Mouse (Mus musculus): ENCODE measurements at regions not wholly inside any gene's neighbourhood (a gene's known extent, or its start where the extent isn't known, plus 50 kb on each side); places are given as distances from the start of the nearest gene placed in this dataset.
"Not testable (repeated sequence)": the region's sequence is repeated elsewhere in the genome, so short reads cannot be mapped to it uniquely, and the experiment has no call there.

DNA sequence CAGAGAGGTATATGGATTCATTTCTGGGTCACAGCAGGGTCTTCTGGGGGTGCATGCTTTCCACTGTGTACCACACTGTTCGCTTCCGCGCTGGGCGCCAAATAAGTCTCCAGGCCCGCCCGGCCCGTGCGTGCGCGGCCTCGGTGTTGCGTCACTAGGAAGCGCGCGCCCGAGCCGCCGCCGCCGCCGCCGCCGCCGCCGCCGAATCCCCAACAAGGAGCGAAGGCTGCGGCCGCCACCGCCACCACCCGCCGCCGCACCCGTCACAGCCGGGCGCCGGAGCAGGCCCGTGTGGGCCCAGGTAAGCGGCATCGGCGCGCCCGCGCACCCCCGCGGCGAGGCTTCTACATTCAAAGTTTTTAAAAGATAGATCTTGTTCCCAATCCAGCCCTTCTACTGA, 57.1 kb upstream of the Gm21119 start:
- not testable (repeated sequence) for TF ChIP-seq MAFK (IDR thresholded peaks at IDR 0.05; ENCODE audit: insufficient replicate concordance, low read length); HCFC1 (IDR thresholded peaks at IDR 0.05; ENCODE audit: low read depth, low read length); MYC (IDR thresholded peaks at IDR 0.05; ENCODE audit: low read depth, low read length); POLR2A (IDR thresholded peaks at IDR 0.05; ENCODE audit: low read depth, low read length); USF2 (conservative IDR thresholded peaks at IDR 0.05; ENCODE audit: low read depth, low read length); ZMIZ1 (IDR thresholded peaks at IDR 0.05; ENCODE audit: low read depth, low read length); ZNF384 (IDR thresholded peaks at IDR 0.05; ENCODE audit: low read depth, low read length); GABPA (IDR thresholded peaks at IDR 0.05; ENCODE audit: insufficient replicate concordance, low read depth, low read length); CTCF (conservative IDR thresholded peaks at IDR 0.05 in 1 of 2, IDR thresholded peaks at IDR 0.05 in 1 of 2; ENCODE audit: low read depth in 2 of 2, low read length in 2 of 2); E2F4 (IDR thresholded peaks at IDR 0.05; ENCODE audit: insufficient replicate concordance, low read depth, low read length); EP300 (IDR thresholded peaks at IDR 0.05; ENCODE audit: low read length); ZKSCAN1 (IDR thresholded peaks at IDR 0.05; ENCODE audit: borderline replicate concordance, low read depth, low read length)
